Mouse (Mus musculus): ENCODE results near the gene Tsnaxip1. TPM values are rescaled to one million over a fixed set of nuclear protein-coding genes. Genes with fewer than 3 reads are reported as not detected.

Tsnaxip1 gene
- polyA plus RNA-seq, 1 experiment = 0.09 TPM

DNA sequence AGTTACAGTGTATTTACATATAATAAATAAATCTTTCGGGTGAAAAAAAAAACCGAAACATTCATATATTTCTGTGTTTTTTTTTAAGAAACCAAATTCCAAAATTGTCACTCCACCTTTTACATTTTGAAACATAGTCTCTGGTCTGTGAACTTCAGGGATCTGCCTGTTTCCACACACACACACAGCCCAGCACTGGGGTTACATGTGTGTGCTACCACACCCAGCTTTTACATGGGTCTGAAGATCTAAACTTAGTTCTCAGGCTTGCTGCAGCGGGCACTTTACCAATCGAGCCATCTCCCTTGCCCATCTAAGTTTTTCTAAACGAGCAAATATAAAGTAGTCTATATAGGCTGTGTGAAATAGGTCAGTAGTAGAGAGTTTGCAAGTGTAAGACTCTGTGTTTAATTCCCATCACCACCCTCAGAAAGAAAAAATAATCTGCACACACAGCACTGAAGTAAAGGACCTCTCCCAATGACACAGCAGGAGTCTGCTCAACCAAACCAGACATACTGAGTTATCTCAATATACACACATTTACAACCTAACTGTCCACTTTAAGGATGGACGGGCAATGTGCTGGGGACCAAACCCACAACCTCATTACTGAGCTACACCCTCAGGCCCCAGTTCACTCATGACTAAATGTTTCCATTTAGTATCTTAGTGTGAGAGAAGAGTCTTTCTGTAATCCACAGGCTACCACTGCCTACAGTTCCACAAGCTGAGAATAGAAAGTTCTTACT lies 26.2 kb upstream of the Tsnaxip1 start:
- Histone ChIP-seq H3K36me3 (ENCODE audit: control insufficient read depth, insufficient read depth) (peaks cover 11% of the 10 kb centered on the region), H3K79me2 (ENCODE audit: control insufficient read depth, insufficient read depth) (peaks cover 43% of the 10 kb centered on the region), H3ac (ENCODE audit: control insufficient read depth, insufficient read length, low read depth) (no peak overlapping the region), H3K79me3 (ENCODE audit: low read depth) (peaks cover 9% of the 10 kb centered on the region), H3K4me3 (ENCODE audit: insufficient read depth, poor library complexity, severe bottlenecking) (no peak overlapping the region), H3K27me3 (ENCODE audit: control insufficient read depth, insufficient read depth, insufficient read length) (no peaks in the 10 kb centered on the region)
- TF ChIP-seq MAX (IDR thresholded peaks at IDR 0.05) (no peak), FOSL1 (IDR thresholded peaks at IDR 0.05; ENCODE audit: insufficient read depth, low read length, poor library complexity, severe bottlenecking) (no peak), MYOG (IDR thresholded peaks at IDR 0.05; ENCODE audit: control insufficient read depth, extremely low read depth, insufficient read length) (no peak), USF1 (IDR thresholded peaks at IDR 0.05; ENCODE audit: low read depth) (no peak), MYOD1 (IDR thresholded peaks at IDR 0.05; ENCODE audit: control insufficient read depth, insufficient read length, low read depth) (no peak), CEBPB (IDR thresholded peaks at IDR 0.05; ENCODE audit: low read depth) (no peak), CTCF (IDR thresholded peaks at IDR 0.05; ENCODE audit: control insufficient read depth, insufficient read depth, insufficient read length) (no peak)

DNA sequence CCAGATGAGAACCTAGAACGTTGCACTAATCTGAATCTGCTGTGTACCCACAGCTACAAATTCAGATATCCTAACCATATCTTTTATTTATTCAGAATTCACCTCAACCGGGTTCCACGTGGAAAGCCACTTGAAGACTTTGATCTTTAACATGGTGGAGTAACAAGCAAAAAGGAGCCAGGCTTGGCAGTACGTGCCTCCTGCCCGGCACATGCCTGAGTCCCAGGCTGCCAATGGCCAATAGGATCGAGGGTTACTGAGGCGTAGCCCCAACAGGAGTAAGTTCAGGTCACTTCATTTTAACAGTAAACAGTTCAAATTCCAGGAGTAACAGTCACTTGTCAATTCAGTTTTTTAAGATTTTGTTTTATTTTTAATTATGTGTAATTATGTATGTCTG lies 22.7 kb upstream of the Tsnaxip1 start:
- no peak overlapping the region for H3ac ChIP-seq (ENCODE audit: control insufficient read depth, insufficient read length, low read depth)
- no peak overlapping the region for H3K4me3 ChIP-seq (ENCODE audit: insufficient read depth, poor library complexity, severe bottlenecking)
- H3K79me2 ChIP-seq (ENCODE audit: control insufficient read depth, insufficient read depth) = peaks cover 48% of the 10 kb centered on the region
- peaks cover 11% of the 10 kb centered on the region for H3K36me3 ChIP-seq (ENCODE audit: control insufficient read depth, insufficient read depth)
- TF ChIP-seq MYOD1 (IDR thresholded peaks at IDR 0.05; ENCODE audit: control insufficient read depth, insufficient read length, low read depth) (no peak), MAX (IDR thresholded peaks at IDR 0.05) (no peak), CTCF (IDR thresholded peaks at IDR 0.05; ENCODE audit: control insufficient read depth, insufficient read depth, insufficient read length) (no peak), FOSL1 (IDR thresholded peaks at IDR 0.05; ENCODE audit: insufficient read depth, low read length, poor library complexity, severe bottlenecking) (no peak), USF1 (IDR thresholded peaks at IDR 0.05; ENCODE audit: low read depth) (no peak), CEBPB (IDR thresholded peaks at IDR 0.05; ENCODE audit: low read depth) (no peak), MYOG (IDR thresholded peaks at IDR 0.05; ENCODE audit: control insufficient read depth, extremely low read depth, insufficient read length) (no peak)
- peaks cover 10% of the 10 kb centered on the region for H3K79me3 ChIP-seq (ENCODE audit: low read depth)
- H3K27me3 ChIP-seq (ENCODE audit: control insufficient read depth, insufficient read depth, insufficient read length) = no peaks in the 10 kb centered on the region

DNA sequence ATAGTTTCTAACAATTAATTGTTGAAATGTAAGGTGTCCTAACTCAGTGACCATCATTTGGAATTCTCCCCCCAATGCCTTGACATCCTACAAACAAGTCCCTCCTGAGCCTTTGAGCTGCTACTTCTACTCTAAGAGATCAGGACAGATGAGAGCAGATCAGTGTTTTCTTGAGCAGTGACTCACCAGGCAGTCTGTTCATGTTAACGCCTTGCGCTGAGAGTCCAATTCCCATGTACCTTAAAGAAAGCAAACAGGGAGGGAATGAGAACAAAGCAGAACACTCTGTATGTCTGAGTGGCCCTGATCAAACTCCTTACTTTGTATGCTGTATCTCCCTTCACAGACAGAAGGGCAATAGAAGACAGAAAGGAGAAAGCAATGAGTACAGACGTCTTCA lies 22.2 kb upstream of the Tsnaxip1 start:
- Histone ChIP-seq H3K27me3 (ENCODE audit: control insufficient read depth, insufficient read depth, insufficient read length) (no peaks in the 10 kb centered on the region), H3K79me3 (ENCODE audit: low read depth) (peaks cover 10% of the 10 kb centered on the region), H3K4me3 (ENCODE audit: insufficient read depth, poor library complexity, severe bottlenecking) (no peak overlapping the region), H3ac (ENCODE audit: control insufficient read depth, insufficient read length, low read depth) (no peak overlapping the region), H3K79me2 (ENCODE audit: control insufficient read depth, insufficient read depth) (peaks cover 51% of the 10 kb centered on the region), H3K36me3 (ENCODE audit: control insufficient read depth, insufficient read depth) (peaks cover 11% of the 10 kb centered on the region)
- TF ChIP-seq MAX (IDR thresholded peaks at IDR 0.05) = no peak

- Histone ChIP-seq H3K79me2 (ENCODE audit: control insufficient read depth, insufficient read depth) (peaks cover 57% of the 10 kb centered on the region), H3K36me3 (ENCODE audit: control insufficient read depth, insufficient read depth) (peaks cover 11% of the 10 kb centered on the region), H3K27me3 (ENCODE audit: control insufficient read depth, insufficient read depth, insufficient read length) (no peaks in the 10 kb centered on the region), H3K4me3 (ENCODE audit: insufficient read depth, poor library complexity, severe bottlenecking) (no peak overlapping the region), H3K79me3 (ENCODE audit: low read depth) (peaks cover 10% of the 10 kb centered on the region), H3ac (ENCODE audit: control insufficient read depth, insufficient read length, low read depth) (no peak overlapping the region)
- TF ChIP-seq CEBPB (IDR thresholded peaks at IDR 0.05; ENCODE audit: low read depth) (no peak), MAX (IDR thresholded peaks at IDR 0.05) (no peak), CTCF (IDR thresholded peaks at IDR 0.05; ENCODE audit: control insufficient read depth, insufficient read depth, insufficient read length) (no peak), MYOD1 (IDR thresholded peaks at IDR 0.05; ENCODE audit: control insufficient read depth, insufficient read length, low read depth) (no peak), USF1 (IDR thresholded peaks at IDR 0.05; ENCODE audit: low read depth) (no peak), MYOG (IDR thresholded peaks at IDR 0.05; ENCODE audit: control insufficient read depth, extremely low read depth, insufficient read length) (no peak), FOSL1 (IDR thresholded peaks at IDR 0.05; ENCODE audit: insufficient read depth, low read length, poor library complexity, severe bottlenecking) (no peak)
Observed at GRCm38 (mm10) chr8:105805964-105806363, 21.6 kb upstream of the Tsnaxip1 start.

DNA sequence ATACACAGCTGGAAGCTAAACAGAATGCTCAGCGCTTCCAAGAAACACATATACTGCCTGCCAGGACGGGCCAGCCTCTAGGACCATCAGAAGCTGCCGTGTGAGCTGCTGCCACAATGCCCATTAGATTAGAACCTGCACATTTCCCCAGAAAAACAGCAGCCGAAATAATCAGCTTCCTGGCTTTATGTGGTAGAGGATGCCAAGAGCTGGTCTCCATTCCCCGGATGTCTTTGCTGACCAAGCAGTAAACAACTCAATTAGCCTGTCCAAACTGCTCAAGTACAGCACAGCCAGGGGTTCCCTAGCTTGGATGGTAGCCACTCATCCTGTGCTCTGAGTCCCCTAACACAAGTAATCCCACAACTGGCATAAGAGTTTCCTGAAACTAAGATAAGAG lies 19.8 kb upstream of the Tsnaxip1 start:
- Histone ChIP-seq H3K27me3 (ENCODE audit: control insufficient read depth, insufficient read depth, insufficient read length) (no peaks in the 10 kb centered on the region), H3K4me3 (ENCODE audit: insufficient read depth, poor library complexity, severe bottlenecking) (no peak overlapping the region), H3K79me2 (ENCODE audit: control insufficient read depth, insufficient read depth) (peaks cover 65% of the 10 kb centered on the region), H3K36me3 (ENCODE audit: control insufficient read depth, insufficient read depth) (peaks cover 17% of the 10 kb centered on the region), H3K79me3 (ENCODE audit: low read depth) (peaks cover 13% of the 10 kb centered on the region), H3ac (ENCODE audit: control insufficient read depth, insufficient read length, low read depth) (no peak overlapping the region)
- TF ChIP-seq USF1 (IDR thresholded peaks at IDR 0.05; ENCODE audit: low read depth) (no peak), MAX (IDR thresholded peaks at IDR 0.05) (no peak), MYOD1 (IDR thresholded peaks at IDR 0.05; ENCODE audit: control insufficient read depth, insufficient read length, low read depth) (no peak)

DNA sequence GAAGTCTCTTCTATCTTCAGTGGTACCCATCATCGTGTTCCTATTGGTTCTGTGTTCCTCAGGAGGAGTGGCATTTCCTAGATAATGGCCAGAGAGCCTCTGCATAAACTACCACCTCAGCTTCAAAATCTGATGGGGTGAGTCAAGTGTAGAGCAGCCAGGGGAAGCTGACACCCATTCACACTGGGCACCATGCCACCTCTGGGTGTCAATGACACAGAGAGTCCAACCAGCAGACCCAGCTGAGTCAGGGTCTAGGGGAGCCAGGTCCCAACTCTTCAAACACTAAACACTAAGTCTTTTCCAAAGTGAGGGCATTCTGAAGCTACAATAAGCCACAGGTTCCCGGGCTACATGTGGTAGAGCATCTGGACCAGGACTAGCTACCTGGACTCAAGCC lies 19.1 kb upstream of the Tsnaxip1 start:
- no peak overlapping the region for H3K4me3 ChIP-seq (ENCODE audit: insufficient read depth, poor library complexity, severe bottlenecking)
- peaks cover 13% of the 10 kb centered on the region for H3K79me3 ChIP-seq (ENCODE audit: low read depth)
- TF ChIP-seq MYOG (IDR thresholded peaks at IDR 0.05; ENCODE audit: control insufficient read depth, extremely low read depth, insufficient read length) = no peak
- no peak for TF ChIP-seq FOSL1 (IDR thresholded peaks at IDR 0.05; ENCODE audit: insufficient read depth, low read length, poor library complexity, severe bottlenecking)
- TF ChIP-seq MAX (IDR thresholded peaks at IDR 0.05) = no peak
- no peak for TF ChIP-seq CTCF (IDR thresholded peaks at IDR 0.05; ENCODE audit: control insufficient read depth, insufficient read depth, insufficient read length)
- no peak for TF ChIP-seq MYOD1 (IDR thresholded peaks at IDR 0.05; ENCODE audit: control insufficient read depth, insufficient read length, low read depth)
- TF ChIP-seq CEBPB (IDR thresholded peaks at IDR 0.05; ENCODE audit: low read depth) = no peak
- no peak for TF ChIP-seq USF1 (IDR thresholded peaks at IDR 0.05; ENCODE audit: low read depth)
- H3K79me2 ChIP-seq (ENCODE audit: control insufficient read depth, insufficient read depth) = peaks cover 66% of the 10 kb centered on the region
- H3K27me3 ChIP-seq (ENCODE audit: control insufficient read depth, insufficient read depth, insufficient read length) = no peaks in the 10 kb centered on the region
- no peak overlapping the region for H3ac ChIP-seq (ENCODE audit: control insufficient read depth, insufficient read length, low read depth)
- peaks cover 17% of the 10 kb centered on the region for H3K36me3 ChIP-seq (ENCODE audit: control insufficient read depth, insufficient read depth)
